Mouse (Mus musculus) cortical plate, adult 2 months (tissue): ENCODE results near the gene Mturn.

ENCODE experiments used
- CTCF ChIP-seq: fragments of 200-500 bp; IDR thresholded peaks from 2 replicates; pipeline ENCODE4 v1.5.1; 2011; ENCODE audit warnings: mild to moderate bottlenecking, control low read depth, low read length; ENCODE audit not compliant: insufficient read depth; ENCODE audit errors: extremely low read depth
- POLR2A ChIP-seq: fragments of 200-500 bp; IDR thresholded peaks from 2 replicates; pipeline ENCODE4 v1.6.1; 2011; ENCODE audit warnings: mild to moderate bottlenecking, low read length, control low read depth; ENCODE audit not compliant: insufficient read depth; ENCODE audit errors: extremely low read depth

DNA sequence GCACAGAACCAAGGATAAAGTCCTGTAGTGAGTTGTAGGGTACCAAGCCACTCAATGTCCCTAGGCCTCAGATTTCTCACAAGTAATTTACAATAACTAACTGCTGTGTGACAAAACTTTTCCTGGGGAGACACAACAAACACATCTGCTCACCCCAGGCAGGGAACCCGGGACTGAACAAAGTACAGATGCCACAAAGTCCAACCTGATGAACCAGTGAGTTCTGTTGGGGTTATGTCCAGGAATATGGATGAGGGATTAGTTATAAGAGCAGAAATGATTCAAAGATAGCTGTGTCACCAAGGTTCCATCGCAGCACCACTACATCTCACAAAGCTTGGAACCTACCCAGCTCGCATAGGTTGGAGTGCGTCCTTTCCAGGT, 39.8 kb downstream of the Mturn start:
- no peak for TF ChIP-seq POLR2A
- no peak for TF ChIP-seq CTCF
